Mouse (Mus musculus): Measurements from ENCODE around the gene Cenpf. TPM values are rescaled to one million over a fixed set of nuclear protein-coding genes. Genes with fewer than 3 reads are reported as not detected.

Gene Cenpf
- polyA plus RNA-seq, 1 experiment: 12.6 TPM

- H3K27ac ChIP-seq (ENCODE audit: control insufficient read depth, insufficient read depth, low read depth, low read length): no peak overlapping the region
- peaks cover 5% of the 10 kb centered on the region for H3K36me3 ChIP-seq (ENCODE audit: control insufficient read depth, insufficient read depth, low read length)
- TF ChIP-seq CTCF (IDR thresholded peaks at IDR 0.05; ENCODE audit: control insufficient read depth, insufficient read depth, insufficient replicate concordance, low read depth, low read length): no peak
- no peak for TF ChIP-seq POLR2A (IDR thresholded peaks at IDR 0.05; ENCODE audit: control insufficient read depth, low read depth, low read length)
- H3K4me1 ChIP-seq (ENCODE audit: control insufficient read depth, insufficient read depth, low read length): no peaks in the 10 kb centered on the region
- H3K4me3 ChIP-seq (ENCODE audit: control insufficient read depth, low read depth, low read length): no peak overlapping the region
- no peaks in the 10 kb centered on the region for H3K27me3 ChIP-seq (ENCODE audit: control insufficient read depth, insufficient read depth, low read length)
Observed at GRCm38 (mm10) chr1:189679555-189679954, 8.3 kb downstream of the Cenpf start.

- H3K36me3 ChIP-seq (ENCODE audit: control insufficient read depth, insufficient read depth, low read length): peaks cover 5% of the 10 kb centered on the region
- no peak overlapping the region for H3K4me3 ChIP-seq (ENCODE audit: control insufficient read depth, low read depth, low read length)
- no peaks in the 10 kb centered on the region for H3K4me1 ChIP-seq (ENCODE audit: control insufficient read depth, insufficient read depth, low read length)
Observed at GRCm38 (mm10) chr1:189675953-189676352, 11.9 kb downstream of the Cenpf start.

GRCm38 (mm10) chr1:189675421-189675820, 12.5 kb downstream of the Cenpf start:
- TF ChIP-seq POLR2A (IDR thresholded peaks at IDR 0.05; ENCODE audit: control insufficient read depth, low read depth, low read length): no peak
- no peak for TF ChIP-seq CTCF (IDR thresholded peaks at IDR 0.05; ENCODE audit: control insufficient read depth, insufficient read depth, insufficient replicate concordance, low read depth, low read length)
- Histone ChIP-seq H3K4me1 (ENCODE audit: control insufficient read depth, insufficient read depth, low read length) (no peaks in the 10 kb centered on the region), H3K27ac (ENCODE audit: control insufficient read depth, insufficient read depth, low read depth, low read length) (no peak overlapping the region), H3K27me3 (ENCODE audit: control insufficient read depth, insufficient read depth, low read length) (no peaks in the 10 kb centered on the region), H3K4me3 (ENCODE audit: control insufficient read depth, low read depth, low read length) (no peak overlapping the region), H3K36me3 (ENCODE audit: control insufficient read depth, insufficient read depth, low read length) (peaks cover 5% of the 10 kb centered on the region)

More at GRCm38 (mm10) chr1:189675953-189676352, 11.9 kb downstream of the Cenpf start:
- no peaks in the 10 kb centered on the region for H3K27me3 ChIP-seq (ENCODE audit: control insufficient read depth, insufficient read depth, low read length)
- TF ChIP-seq POLR2A (IDR thresholded peaks at IDR 0.05; ENCODE audit: control insufficient read depth, low read depth, low read length) (no peak), CTCF (IDR thresholded peaks at IDR 0.05; ENCODE audit: control insufficient read depth, insufficient read depth, insufficient replicate concordance, low read depth, low read length) (no peak)
- H3K27ac ChIP-seq (ENCODE audit: control insufficient read depth, insufficient read depth, low read depth, low read length): no peak overlapping the region

GRCm38 (mm10) chr1:189665966-189666365, 21.9 kb downstream of the Cenpf start:
- H3K4me3 ChIP-seq (ENCODE audit: control insufficient read depth, low read depth, low read length): no peak overlapping the region

GRCm38 (mm10) chr1:189664873-189665144, 23.1 kb downstream of the Cenpf start:
- Histone ChIP-seq H3K27ac (ENCODE audit: control insufficient read depth, insufficient read depth, low read depth, low read length) (no peak overlapping the region), H3K4me1 (ENCODE audit: control insufficient read depth, insufficient read depth, low read length) (no peaks in the 10 kb centered on the region), H3K4me3 (ENCODE audit: control insufficient read depth, low read depth, low read length) (no peak overlapping the region), H3K36me3 (ENCODE audit: control insufficient read depth, insufficient read depth, low read length) (no peaks in the 10 kb centered on the region; the same call in 1 of the 2 replicates), H3K27me3 (ENCODE audit: control insufficient read depth, insufficient read depth, low read length) (no peaks in the 10 kb centered on the region)
- TF ChIP-seq CTCF (IDR thresholded peaks at IDR 0.05; ENCODE audit: control insufficient read depth, insufficient read depth, insufficient replicate concordance, low read depth, low read length) (no peak), POLR2A (IDR thresholded peaks at IDR 0.05; ENCODE audit: control insufficient read depth, low read depth, low read length) (no peak)

More at GRCm38 (mm10) chr1:189665966-189666365, 21.9 kb downstream of the Cenpf start:
- H3K27me3 ChIP-seq (ENCODE audit: control insufficient read depth, insufficient read depth, low read length): no peaks in the 10 kb centered on the region
- no peaks in the 10 kb centered on the region for H3K4me1 ChIP-seq (ENCODE audit: control insufficient read depth, insufficient read depth, low read length)
- no peak for TF ChIP-seq CTCF (IDR thresholded peaks at IDR 0.05; ENCODE audit: control insufficient read depth, insufficient read depth, insufficient replicate concordance, low read depth, low read length)
- TF ChIP-seq POLR2A (IDR thresholded peaks at IDR 0.05; ENCODE audit: control insufficient read depth, low read depth, low read length): no peak
- H3K36me3 ChIP-seq (ENCODE audit: control insufficient read depth, insufficient read depth, low read length): no peaks in the 10 kb centered on the region; the same call in 1 of the 2 replicates
- no peak overlapping the region for H3K27ac ChIP-seq (ENCODE audit: control insufficient read depth, insufficient read depth, low read depth, low read length)

GRCm38 (mm10) chr1:189664061-189664872, 23.6 kb downstream of the Cenpf start:
- TF ChIP-seq POLR2A (IDR thresholded peaks at IDR 0.05; ENCODE audit: control insufficient read depth, low read depth, low read length): no peak
- no peak overlapping the region for H3K27ac ChIP-seq (ENCODE audit: control insufficient read depth, insufficient read depth, low read depth, low read length)
- H3K4me1 ChIP-seq (ENCODE audit: control insufficient read depth, insufficient read depth, low read length): no peaks in the 10 kb centered on the region
- no peaks in the 10 kb centered on the region for H3K27me3 ChIP-seq (ENCODE audit: control insufficient read depth, insufficient read depth, low read length)
- no peak overlapping the region for H3K4me3 ChIP-seq (ENCODE audit: control insufficient read depth, low read depth, low read length)
- H3K36me3 ChIP-seq (ENCODE audit: control insufficient read depth, insufficient read depth, low read length): no peaks in the 10 kb centered on the region; the same call in 1 of the 2 replicates

DNA sequence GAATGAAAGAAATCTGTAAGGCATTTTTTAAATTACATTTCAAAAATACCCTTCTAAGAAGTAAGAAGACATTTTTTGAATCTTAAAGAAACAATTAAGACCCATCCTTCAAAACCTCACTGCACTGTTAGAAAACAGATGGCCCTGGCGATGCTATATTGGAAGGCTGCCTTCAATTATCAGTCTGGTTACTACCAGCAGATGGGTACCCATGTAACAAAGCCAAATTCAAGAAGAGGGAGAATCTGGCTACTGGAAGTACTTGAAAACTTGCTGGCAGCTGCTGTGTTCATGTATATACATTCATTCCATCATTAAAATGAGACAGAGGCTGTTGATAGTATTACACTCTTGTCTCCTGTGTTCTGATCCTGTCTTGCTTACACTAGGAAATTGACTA, 24.4 kb downstream of the Cenpf start:
- no peak overlapping the region for H3K27ac ChIP-seq (ENCODE audit: control insufficient read depth, insufficient read depth, low read depth, low read length)
- TF ChIP-seq POLR2A (IDR thresholded peaks at IDR 0.05; ENCODE audit: control insufficient read depth, low read depth, low read length) (no peak), CTCF (IDR thresholded peaks at IDR 0.05; ENCODE audit: control insufficient read depth, insufficient read depth, insufficient replicate concordance, low read depth, low read length) (no peak)
- no peaks in the 10 kb centered on the region for H3K27me3 ChIP-seq (ENCODE audit: control insufficient read depth, insufficient read depth, low read length)
- H3K4me3 ChIP-seq (ENCODE audit: control insufficient read depth, low read depth, low read length): no peak overlapping the region
- H3K36me3 ChIP-seq (ENCODE audit: control insufficient read depth, insufficient read depth, low read length): no peaks in the 10 kb centered on the region; the same call in 1 of the 2 replicates
- no peaks in the 10 kb centered on the region for H3K4me1 ChIP-seq (ENCODE audit: control insufficient read depth, insufficient read depth, low read length)

Measured in testis, adult 2 months (tissue).